ENCODE assay signal across 7 mouse cellular contexts in genomic region chr10:54532581-54532980, GRCm38 (mm10).
"Had no signal": no experiment of that assay in that cellular context is flagged by ENCODE, and none has a peak within 500 bp of the region (broad histone marks: within the 10 kb centered on the region; RNA-seq: fewer than 3 reads in every experiment).

No protein-coding gene starts in this region.

- DNase-seq: lung, adult 2 months; lung, postnatal 14 days; lung, postnatal 36 days; right cerebral cortex, postnatal 14 days; thymus, adult 2 months; thymus, postnatal 25 days; thymus, postnatal 4 days had no signal
